ENCODE assay signal across 8 mouse cellular contexts in the genomic region with DNA sequence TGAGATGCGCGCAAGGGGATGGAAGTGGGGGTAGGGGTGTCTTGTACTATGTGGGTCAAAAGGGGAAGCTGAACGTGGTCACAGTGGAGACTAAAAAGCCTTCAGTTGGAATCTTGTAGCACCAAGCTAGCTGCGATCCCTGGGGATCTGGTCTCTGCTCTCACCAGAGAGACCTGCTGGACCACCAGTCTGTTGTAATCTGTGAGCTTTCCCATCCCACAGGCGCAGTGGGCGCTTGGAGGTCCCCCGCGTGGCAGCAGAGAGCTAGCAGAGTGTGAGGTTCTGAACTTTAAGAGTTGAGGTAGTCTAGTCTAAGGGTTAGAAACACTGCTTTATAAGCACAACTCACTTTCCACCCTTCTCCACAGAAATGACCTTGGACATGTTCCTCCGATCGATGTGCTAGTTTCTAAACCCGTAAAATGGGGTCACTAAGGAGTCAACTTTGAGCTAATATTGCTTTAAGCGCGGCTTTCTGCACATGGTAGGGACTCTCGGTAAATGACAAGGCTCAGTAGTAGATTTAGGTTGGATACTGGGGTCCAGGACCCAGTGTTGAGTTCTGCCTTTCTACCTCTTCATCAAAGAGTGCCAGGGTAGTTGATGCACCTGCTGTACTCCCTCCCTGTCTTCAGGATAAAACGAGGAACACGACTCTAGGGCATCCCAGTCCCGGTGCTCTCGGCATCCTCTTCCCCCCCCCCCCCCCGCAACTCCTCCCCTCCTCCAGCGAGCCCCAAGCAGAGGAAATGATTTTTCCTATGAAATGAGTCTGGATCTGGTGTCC. TPM values are rescaled to one million over a fixed set of nuclear protein-coding genes. Genes with fewer than 3 reads are reported as not detected.
DNase-seq lines count a peak whose midpoint lies in the region; ATAC-seq and TF ChIP-seq lines count a peak whose summit lies in the region.

A gene (plus strand): TSS at position 762 of the 787 bp plus-strand sequence.

- peaks cover 6% of the 10 kb centered on the region; the same call in 1 of the 2 replicates for H3K4me1 ChIP-seq in embryonic facial prominence, embryonic 12.5 days
- H3K4me1 ChIP-seq in neural tube, embryonic 12.5 days = 0 out of 2 replicates have a peak, but pooled peaks cover 8% of the 10 kb centered on the region

- TF ChIP-seq CTCF in gastrocnemius, adult 2 months (IDR thresholded peaks at IDR 0.05) = no peak
- no peak for TF ChIP-seq CTCF in C2C12 (IDR thresholded peaks at IDR 0.05; ENCODE audit: control insufficient read depth, insufficient read depth, insufficient read length)

- no peaks in the 10 kb centered on the region for H3K27me3 ChIP-seq in C2C12 (ENCODE audit: control insufficient read depth, insufficient read depth, insufficient read length)
- peaks cover 9% of the 10 kb centered on the region for H3K27me3 ChIP-seq in embryonic facial prominence, embryonic 12.5 days
- no peaks in the 10 kb centered on the region for H3K27me3 ChIP-seq in neural tube, embryonic 12.5 days (replicated peaks)

- H3K9ac ChIP-seq in embryonic facial prominence, embryonic 12.5 days = peak within 1 kb of the TSS; percentile 44
- H3K9ac ChIP-seq in neural tube, embryonic 12.5 days = peak within 1 kb of the TSS; percentile 56

- peak within 1 kb of the TSS; percentile 70 for H3K4me3 ChIP-seq in gastrocnemius, adult 2 months
- peak within 1 kb of the TSS; percentile 30 for H3K4me3 ChIP-seq in C2C12 (ENCODE audit: insufficient read depth, poor library complexity, severe bottlenecking)
- peak within 1 kb of the TSS; percentile 52 for H3K4me3 ChIP-seq in embryonic facial prominence, embryonic 12.5 days
- peak within 1 kb of the TSS; percentile 50 for H3K4me3 ChIP-seq in neural tube, embryonic 12.5 days

- no peak for ATAC-seq in embryonic facial prominence, embryonic 12.5 days (ENCODE audit: insufficient number of reproducible peaks, insufficient read depth, low FRiP score, low TSS enrichment)
- peak; percentile 29; the same call in 1 of the 2 replicates for ATAC-seq in neural tube, embryonic 12.5 days (ENCODE audit: low FRiP score, low read depth)

- H3ac ChIP-seq in C2C12 (ENCODE audit: control insufficient read depth, insufficient read length, low read depth) = peak within 1 kb of the TSS; percentile 48

- no peak within 1 kb of the TSS for H3K27ac ChIP-seq in gastrocnemius, adult 2 months
- no peak within 1 kb of the TSS for H3K27ac ChIP-seq in embryonic facial prominence, embryonic 12.5 days
- H3K27ac ChIP-seq in neural tube, embryonic 12.5 days = no peak within 1 kb of the TSS

- intact Hi-C loops in gastrocnemius, adult 2 months (cut with DNase I) = no loop called here

- no peaks in the 10 kb centered on the region for H3K79me2 ChIP-seq in C2C12 (ENCODE audit: control insufficient read depth, insufficient read depth)

- no peak for DNase-seq in gastrocnemius, adult 2 months
- DNase-seq in gastrocnemius, postnatal 10 days = no peak
- DNase-seq in left cerebral cortex, adult 8-10 months (ENCODE audit: low spot score in 2 of 2) = no peak
- no peak for DNase-seq in spleen, postnatal 36 days (ENCODE audit: low spot score in 2 of 2)
- DNase-seq in gastrocnemius, adult 8-10 months (ENCODE audit: low spot score in 2 of 2) = no peak

- WGBS in embryonic facial prominence, embryonic 12.5 days = 24% methylated on average over 19 of the region's 20 CpGs
- WGBS in neural tube, embryonic 12.5 days = 26% methylated on average over 19 of the region's 20 CpGs

- H3K79me3 ChIP-seq in C2C12 (ENCODE audit: low read depth) = no peaks in the 10 kb centered on the region

- no peaks in the 10 kb centered on the region for H3K9me3 ChIP-seq in embryonic facial prominence, embryonic 12.5 days
- no peaks in the 10 kb centered on the region for H3K9me3 ChIP-seq in neural tube, embryonic 12.5 days

- no peaks in the 10 kb centered on the region for H3K36me3 ChIP-seq in C2C12 (ENCODE audit: control insufficient read depth, insufficient read depth)
- no peaks in the 10 kb centered on the region for H3K36me3 ChIP-seq in embryonic facial prominence, embryonic 12.5 days
- H3K36me3 ChIP-seq in neural tube, embryonic 12.5 days = no peaks in the 10 kb centered on the region

- peak within 1 kb of the TSS; percentile 93 for H3K4me2 ChIP-seq in embryonic facial prominence, embryonic 12.5 days (replicated peaks)
- H3K4me2 ChIP-seq in neural tube, embryonic 12.5 days (replicated peaks) = peak within 1 kb of the TSS; percentile 84

TF ChIP-seq in C2C12, 6 proteins besides CTCF, POLR2A, EP300 and RAD21:
- TF ChIP-seq MYOG (IDR thresholded peaks at IDR 0.05; ENCODE audit: control insufficient read depth, extremely low read depth, insufficient read length) (no peak), MAX (IDR thresholded peaks at IDR 0.05) (no peak), MYOD1 (IDR thresholded peaks at IDR 0.05; ENCODE audit: control insufficient read depth, insufficient read length, low read depth) (no peak), CEBPB (IDR thresholded peaks at IDR 0.05; ENCODE audit: low read depth) (no peak), USF1 (IDR thresholded peaks at IDR 0.05; ENCODE audit: low read depth) (no peak), FOSL1 (IDR thresholded peaks at IDR 0.05; ENCODE audit: insufficient read depth, low read length, poor library complexity, severe bottlenecking) (no peak)

RNA-seq across cellular contexts. Expression of the gene that starts here (rescaled TPM):
- total RNA-seq in gastrocnemius, adult 2 months (2021) = under 1 TPM; 0.61 to 0.79 TPM
- total RNA-seq in gastrocnemius, postnatal 10 days (2021) = 1 to 10 TPM; 1.3 to 1.5 TPM
- polyA plus RNA-seq in C2C12 (2012; fragmentation: generic; extraction: Trizol) = 0.27 TPM
- 2.9 and 3.1 TPM in 2 replicates for polyA plus RNA-seq in embryonic facial prominence, embryonic 12.5 days (2016; fragmentation: Nextera tagmentation; extraction: Ambion mirVana)
- 100 to 1,000 TPM; 172 to 203 (median 188) TPM for total RNA-seq in left cerebral cortex, adult 8-10 months (2022)
- 5.9 and 6.2 TPM in 2 replicates for polyA plus RNA-seq in neural tube, embryonic 12.5 days (2016; fragmentation: Nextera tagmentation; extraction: Ambion mirVana)
- total RNA-seq in gastrocnemius, adult 8-10 months (2022) = under 1 TPM; 0.15 to 0.46 (median 0.21) TPM

Comparison
In these comparisons a context has a peak if more than half of its experiments do, and no peak if none do; other contexts are left out.
1. RNA of the gene that starts here (total RNA-seq): 172 to 203 TPM in left cerebral cortex, adult 8-10 months; 1.3 to 1.5 TPM in gastrocnemius, postnatal 10 days, 0.61 to 0.79 TPM in gastrocnemius, adult 2 months and 0.15 to 0.46 TPM in gastrocnemius, adult 8-10 months; every median in the first group is over 10 times any median in the second.
2. Peak in every context shown above with its lines, with median percentiles within 50 percentile points of each other: H3K4me3 ChIP-seq.